Comparison of ENCODE assay signal across 14 mouse cellular contexts in the genomic region with DNA sequence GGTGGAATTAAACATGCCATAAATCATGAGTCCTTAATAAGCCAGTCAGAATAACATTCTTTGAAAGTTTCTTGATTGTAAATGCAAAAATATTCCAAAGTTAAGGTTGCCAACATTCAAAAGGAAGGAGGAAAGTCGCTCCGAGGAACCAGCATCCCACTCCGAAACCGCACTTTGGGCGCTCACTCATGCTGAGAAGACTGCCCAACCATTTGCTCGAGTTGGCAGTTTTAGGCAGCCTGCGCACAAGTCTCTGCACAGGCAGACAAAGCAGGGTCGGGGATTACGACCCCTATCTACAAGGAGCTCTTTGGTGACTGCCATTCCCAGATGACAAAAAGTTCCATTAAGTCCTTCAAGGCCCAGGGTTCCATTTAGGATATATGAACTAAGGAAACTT.
DNase-seq lines count a peak whose midpoint lies in the region; ATAC-seq and TF ChIP-seq lines count a peak whose summit lies in the region.
"Had no signal": no experiment of that assay in that cellular context is flagged by ENCODE, and none has a peak within 500 bp of the region (broad histone marks: within the 10 kb centered on the region; RNA-seq: fewer than 3 reads in every experiment).

No protein-coding gene starts in this region.

- TF ChIP-seq POLR2A in brain, embryonic 14.5 days (IDR thresholded peaks at IDR 0.05; ENCODE audit: borderline replicate concordance, extremely low read depth, insufficient read depth, insufficient read length, poor library complexity, severe bottlenecking): no peak

- H3K9ac ChIP-seq in forebrain, embryonic 13.5 days: no peak overlapping the region
- H3K9ac ChIP-seq in liver, embryonic 11.5 days (ENCODE audit: low read depth, low read length): no peak overlapping the region
- H3K9ac ChIP-seq: limb, embryonic 15.5 days; neural tube, embryonic 12.5 days had no signal

- H3K27me3 ChIP-seq in forebrain, embryonic 13.5 days: peaks cover 25% of the 10 kb centered on the region
- no peaks in the 10 kb centered on the region for H3K27me3 ChIP-seq in liver, embryonic 11.5 days (replicated peaks; ENCODE audit: control insufficient read depth, insufficient read depth, low read length)
- H3K27me3 ChIP-seq: limb, embryonic 15.5 days; neural tube, embryonic 12.5 days had no signal

- WGBS in forebrain, embryonic 13.5 days: 36% methylated on average over 9 of the region's 9 CpGs
- 75% methylated on average over 9 of the region's 9 CpGs for WGBS in liver, embryonic 11.5 days

- no peak overlapping the region for H3K4me3 ChIP-seq in forebrain, embryonic 13.5 days
- no peak overlapping the region for H3K4me3 ChIP-seq in liver, embryonic 11.5 days (ENCODE audit: low read depth, low read length)
- H3K4me3 ChIP-seq: limb, embryonic 15.5 days; neural tube, embryonic 12.5 days had no signal

- H3K4me1 ChIP-seq in forebrain, embryonic 13.5 days: peaks cover 53% of the 10 kb centered on the region
- no peaks in the 10 kb centered on the region for H3K4me1 ChIP-seq in liver, embryonic 11.5 days (replicated peaks; ENCODE audit: control insufficient read depth, insufficient read depth, low read length)

- H3K9me3 ChIP-seq in forebrain, embryonic 13.5 days (replicated peaks): no peaks in the 10 kb centered on the region
- H3K9me3 ChIP-seq in liver, embryonic 11.5 days (ENCODE audit: control insufficient read depth, low read length): no peaks in the 10 kb centered on the region
- H3K9me3 ChIP-seq: G1E; limb, embryonic 15.5 days; neural tube, embryonic 12.5 days had no signal

- ATAC-seq in forebrain, embryonic 13.5 days: peak; percentile 22; the same call in 1 of the 2 replicates
- no peak for ATAC-seq in liver, embryonic 11.5 days (replicated peaks; ENCODE audit: low FRiP score)

- TF ChIP-seq CTCF in brain, embryonic 14.5 days (IDR thresholded peaks at IDR 0.05; ENCODE audit: borderline replicate concordance, extremely low read depth, insufficient read depth, insufficient read length): no peak

- peak; percentile 45 for DNase-seq in kidney, adult 11 months
- no peak for DNase-seq in kidney, adult 18-20 months
- DNase-seq in brain, embryonic 14.5 days (ENCODE audit: low read depth): peak; percentile 80
- DNase-seq in kidney, postnatal 10 days: peak; percentile 42
- DNase-seq in spleen, postnatal 14 days (ENCODE audit: low spot score in 2 of 2): no peak
- no peak for DNase-seq in liver, embryonic 11.5 days (ENCODE audit: low spot score)
- no peak for DNase-seq in liver
- DNase-seq: heart, postnatal 14 days; layer of hippocampus, adult 9-11 months had no signal

- H3K4me2 ChIP-seq in forebrain, embryonic 13.5 days: no peak overlapping the region; the same call in 1 of the 2 replicates
- H3K4me2 ChIP-seq in liver, embryonic 11.5 days: no peak overlapping the region
- H3K4me2 ChIP-seq: limb, embryonic 15.5 days; neural tube, embryonic 12.5 days had no signal

- H3K36me3 ChIP-seq in forebrain, embryonic 13.5 days (ENCODE audit: poor library complexity, severe bottlenecking): no peaks in the 10 kb centered on the region
- no peaks in the 10 kb centered on the region for H3K36me3 ChIP-seq in liver, embryonic 11.5 days (ENCODE audit: control insufficient read depth, insufficient read depth, low read length)
- H3K36me3 ChIP-seq: G1E; limb, embryonic 15.5 days; neural tube, embryonic 12.5 days had no signal

- H3K27ac ChIP-seq in forebrain, embryonic 13.5 days: 0 out of 2 replicates have a peak overlapping the region, but pooled peaks have one; percentile 28
- H3K27ac ChIP-seq in liver, embryonic 11.5 days (ENCODE audit: low read depth, low read length): no peak overlapping the region
- H3K27ac ChIP-seq: limb, embryonic 15.5 days; macrophage; neural tube, embryonic 12.5 days had no signal

Comparison
In these comparisons a context has a peak if more than half of its experiments do, and no peak if none do; other contexts are left out.
1. DNase-seq: peak in kidney, adult 11 months (single experiment), brain, embryonic 14.5 days (single experiment) and kidney, postnatal 10 days (single experiment); none in kidney, adult 18-20 months (single experiment), spleen, postnatal 14 days (0 of 2), liver, embryonic 11.5 days (single experiment) and liver (single experiment).